Mouse (Mus musculus) gonadal fat pad, adult 2 months (tissue): ENCODE results near the gene Parp8. TPM values are rescaled to one million over a fixed set of nuclear protein-coding genes. Genes with fewer than 3 reads are reported as not detected.

Source experiments
- DNase-seq: peaks from one replicate; pipeline ENCODE4 v3.0.0-alpha.2; 2012; ENCODE audit warnings: low read depth
- polyA plus RNA-seq: library from polyadenylated mRNA; depleted of rRNA; stranded (reverse); fragments of >200 nt; gene quantifications from 2 replicates; pipeline ENCODE4 v1.2.3, GENCODE M21; 2012; rRNA removed

Gene Parp8
- polyA plus RNA-seq, 1 experiment = 15.3 TPM

GRCm38 (mm10) chr13:116870221-116870620, 155.1 kb downstream of the Parp8 start:
- no peak for DNase-seq

- no peak for DNase-seq
Measured at GRCm38 (mm10) chr13:116843937-116844336, 181.4 kb downstream of the Parp8 start.

GRCm38 (mm10) chr13:116830984-116831383, 194.4 kb downstream of the Parp8 start:
- no peak for DNase-seq

- no peak for DNase-seq
Measured at GRCm38 (mm10) chr13:116829015-116829414, 196.3 kb downstream of the Parp8 start.

GRCm38 (mm10) chr13:116811456-116811855, 213.9 kb downstream of the Parp8 start:
- no peak for DNase-seq

Other genes with a start within 250 kb of the Parp8 start
- gene Emb, start 183.0 kb upstream of the Parp8 start, polyA plus RNA-seq = 73.4 and 109 TPM in 2 replicates
- 0.20 and 0.28 TPM in 2 replicates for gene Gm17509, start 195.5 kb upstream of the Parp8 start, polyA plus RNA-seq